Mouse (Mus musculus): Measurements from ENCODE around the gene C030005K15Rik. TPM values are rescaled to one million over a fixed set of nuclear protein-coding genes. Genes with fewer than 3 reads are reported as not detected.
"Not testable (repeated sequence)": the region's sequence is repeated elsewhere in the genome, so short reads cannot be mapped to it uniquely, and the experiment has no call there.

The C030005K15Rik gene
- polyA plus RNA-seq (2016; fragmentation: Nextera tagmentation; extraction: Ambion mirVana): not detected in 2 replicates

DNA sequence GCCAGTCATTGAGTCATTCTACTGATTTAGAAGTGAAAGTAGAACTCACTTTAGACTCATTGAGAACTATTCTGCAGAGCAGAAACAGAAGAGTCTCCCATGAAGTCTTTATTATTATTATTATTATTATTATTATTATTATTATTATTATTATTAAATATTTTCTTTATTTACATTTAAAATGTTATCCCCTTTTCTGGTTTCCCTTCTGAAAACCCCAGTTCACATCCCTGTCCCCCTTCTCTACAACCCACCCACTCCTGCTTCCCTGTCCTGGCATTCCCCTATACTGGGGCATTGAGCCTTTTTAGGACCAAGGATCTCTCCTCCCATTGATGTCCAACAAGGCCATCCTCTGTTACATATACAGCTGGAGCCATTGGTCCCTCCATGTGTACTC, at the start of gene C030005K15Rik:
Gene C030005K15Rik, minus strand, starts transcription at position 101 of the 400 bp plus-strand sequence.
- not testable (repeated sequence) for H3K9me3 ChIP-seq; H3K27ac ChIP-seq; H3K36me3 ChIP-seq (replicated peaks); H3K4me1 ChIP-seq; DNase-seq (ENCODE audit: extremely low spot score, low spot score); H3K4me3 ChIP-seq; H3K27me3 ChIP-seq (ENCODE audit: poor library complexity, severe bottlenecking)

DNA sequence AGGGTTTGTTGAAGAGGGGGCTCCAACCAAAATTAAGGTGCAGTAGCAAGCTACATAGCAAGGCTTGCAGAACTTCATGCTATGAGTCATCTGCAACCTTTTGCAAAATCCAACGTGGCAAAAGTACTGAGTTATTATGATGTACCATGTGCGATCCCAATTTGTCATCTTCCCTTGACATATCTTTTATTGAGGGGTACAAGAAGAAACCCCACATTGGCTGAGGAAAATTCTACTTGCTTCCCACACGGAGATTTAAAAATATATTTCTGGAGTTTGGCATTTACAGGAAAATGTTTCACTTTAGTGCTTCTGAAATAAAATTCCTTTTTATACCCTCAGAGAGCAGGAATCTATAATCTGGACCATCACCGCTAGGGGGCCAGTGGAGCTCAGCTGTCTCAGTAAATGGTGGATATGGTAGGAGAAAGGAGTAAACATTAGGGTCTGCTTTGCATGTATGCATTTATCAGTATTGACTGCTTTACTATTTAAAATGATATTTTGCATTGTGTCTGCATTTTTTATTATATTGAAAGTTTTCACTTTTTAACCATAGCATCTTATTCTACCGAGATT, 41.7 kb upstream of the C030005K15Rik start:
- no peaks in the 10 kb centered on the region for H3K36me3 ChIP-seq (replicated peaks)
- H3K4me3 ChIP-seq: no peak overlapping the region
- 68% methylated on average over 5 of the region's 5 CpGs for WGBS
- H3K27ac ChIP-seq: no peak overlapping the region
- no peaks in the 10 kb centered on the region for H3K4me1 ChIP-seq
- DNase-seq (ENCODE audit: extremely low spot score, low spot score): peak; percentile 22
- H3K27me3 ChIP-seq (ENCODE audit: poor library complexity, severe bottlenecking): no peaks in the 10 kb centered on the region
- H3K9me3 ChIP-seq: no peaks in the 10 kb centered on the region

DNA sequence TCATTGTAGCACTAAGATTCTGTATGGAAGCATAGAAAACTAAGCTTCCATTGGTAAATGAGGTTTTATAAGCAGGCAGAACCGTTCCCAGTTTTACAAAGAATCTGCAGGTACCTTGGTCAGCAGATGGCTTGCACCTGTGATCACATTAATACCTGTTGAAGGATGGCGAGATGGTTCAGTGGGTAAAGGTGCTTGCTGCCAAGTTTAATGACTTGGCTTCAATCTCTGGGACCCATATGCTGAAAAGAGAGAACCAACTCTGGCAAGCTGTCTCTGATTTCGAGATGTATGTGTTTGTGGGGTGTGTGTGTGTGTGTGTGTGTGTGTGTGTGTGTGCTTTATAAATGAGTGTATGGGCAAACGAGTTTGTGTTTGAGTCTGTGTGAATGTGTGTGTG, 27.3 kb upstream of the C030005K15Rik start:
- Histone ChIP-seq H3K36me3 (replicated peaks) (no peaks in the 10 kb centered on the region), H3K9me3 (no peaks in the 10 kb centered on the region), H3K27me3 (ENCODE audit: poor library complexity, severe bottlenecking) (no peaks in the 10 kb centered on the region), H3K4me1 (no peaks in the 10 kb centered on the region), H3K27ac (no peak overlapping the region), H3K4me3 (no peak overlapping the region)
- WGBS: 83% methylated on average over 4 of the region's 4 CpGs
- no peak for DNase-seq (ENCODE audit: extremely low spot score, low spot score)

DNA sequence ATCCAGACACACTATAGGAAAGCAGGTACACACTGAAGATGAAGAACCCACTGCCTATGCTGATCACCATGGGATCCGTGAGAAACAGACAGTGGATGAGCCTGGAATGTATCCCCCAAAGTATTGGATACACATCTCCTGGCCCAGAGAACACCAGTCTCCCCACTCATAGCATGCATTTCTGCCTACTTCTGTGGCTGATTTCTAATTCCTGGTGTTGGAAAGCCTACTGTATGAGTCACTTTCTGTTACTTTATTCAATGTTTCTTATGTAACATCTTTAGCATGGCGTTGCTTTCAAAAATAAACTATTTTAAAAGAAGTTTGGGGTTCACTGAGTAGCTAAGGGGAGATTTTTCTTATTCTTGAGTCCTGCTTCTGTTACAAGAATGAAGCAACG, 20.7 kb upstream of the C030005K15Rik start:
- 81% methylated on average over 3 of the region's 3 CpGs for WGBS
- no peak overlapping the region for H3K27ac ChIP-seq
- no peak overlapping the region for H3K4me3 ChIP-seq
- DNase-seq (ENCODE audit: extremely low spot score, low spot score): no peak
- no peaks in the 10 kb centered on the region for H3K36me3 ChIP-seq (replicated peaks)
- H3K9me3 ChIP-seq: no peaks in the 10 kb centered on the region
- H3K27me3 ChIP-seq (ENCODE audit: poor library complexity, severe bottlenecking): no peaks in the 10 kb centered on the region
- H3K4me1 ChIP-seq: no peaks in the 10 kb centered on the region

DNA sequence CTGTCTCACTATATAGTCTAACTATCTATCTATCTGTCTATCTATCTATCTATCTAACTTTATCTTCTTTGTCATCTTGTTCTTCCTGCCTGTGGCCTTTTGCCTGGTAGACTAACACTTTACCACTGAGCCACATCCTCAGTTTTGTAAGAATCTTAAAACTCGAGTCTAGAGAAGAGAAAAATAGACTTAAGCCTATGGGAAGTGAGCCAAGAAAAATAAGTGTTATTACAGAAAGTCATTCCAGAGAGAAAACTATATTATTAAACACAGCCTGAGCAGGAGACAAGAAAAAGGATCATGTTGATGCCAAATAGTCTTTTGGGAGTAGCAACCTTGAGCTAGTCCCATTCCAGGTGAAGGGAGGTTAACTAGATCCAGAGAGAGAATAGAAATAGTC, 626 bp downstream of the C030005K15Rik start:
- 73% methylated on average over 1 of the region's 1 CpGs for WGBS
- H3K4me1 ChIP-seq: no peaks in the 10 kb centered on the region
- no peaks in the 10 kb centered on the region for H3K36me3 ChIP-seq (replicated peaks)
- no peaks in the 10 kb centered on the region for H3K27me3 ChIP-seq (ENCODE audit: poor library complexity, severe bottlenecking)
- no peak overlapping the region for H3K27ac ChIP-seq
- no peak for DNase-seq (ENCODE audit: extremely low spot score, low spot score)
- H3K4me3 ChIP-seq: no peak overlapping the region
- H3K9me3 ChIP-seq: no peaks in the 10 kb centered on the region

DNA sequence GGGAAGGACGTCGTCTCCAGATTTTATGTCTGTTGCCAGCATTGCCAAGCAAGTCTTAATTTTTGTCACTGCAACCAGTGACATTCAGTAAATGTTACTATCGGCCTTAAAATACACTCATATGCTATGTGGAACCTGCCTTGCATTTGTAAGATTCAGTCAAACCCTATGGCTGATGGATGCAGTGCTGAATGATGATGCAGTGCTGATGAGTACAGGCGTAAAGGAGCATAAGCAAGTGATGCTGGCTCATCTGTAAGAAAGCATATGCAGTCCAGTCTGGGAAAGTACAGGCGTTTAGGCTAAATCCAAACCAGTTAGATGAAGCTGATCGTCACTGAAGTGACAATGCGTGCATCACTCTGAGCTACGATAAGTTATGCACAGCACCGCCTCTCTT, 3.8 kb downstream of the C030005K15Rik start:
- H3K4me3 ChIP-seq: no peak overlapping the region
- DNase-seq (ENCODE audit: extremely low spot score, low spot score): no peak
- no peaks in the 10 kb centered on the region for H3K4me1 ChIP-seq
- H3K9me3 ChIP-seq: no peaks in the 10 kb centered on the region
- H3K27ac ChIP-seq: no peak overlapping the region
- 95% methylated on average over 9 of the region's 9 CpGs for WGBS
- no peaks in the 10 kb centered on the region for H3K27me3 ChIP-seq (ENCODE audit: poor library complexity, severe bottlenecking)
- no peaks in the 10 kb centered on the region for H3K36me3 ChIP-seq (replicated peaks)

DNA sequence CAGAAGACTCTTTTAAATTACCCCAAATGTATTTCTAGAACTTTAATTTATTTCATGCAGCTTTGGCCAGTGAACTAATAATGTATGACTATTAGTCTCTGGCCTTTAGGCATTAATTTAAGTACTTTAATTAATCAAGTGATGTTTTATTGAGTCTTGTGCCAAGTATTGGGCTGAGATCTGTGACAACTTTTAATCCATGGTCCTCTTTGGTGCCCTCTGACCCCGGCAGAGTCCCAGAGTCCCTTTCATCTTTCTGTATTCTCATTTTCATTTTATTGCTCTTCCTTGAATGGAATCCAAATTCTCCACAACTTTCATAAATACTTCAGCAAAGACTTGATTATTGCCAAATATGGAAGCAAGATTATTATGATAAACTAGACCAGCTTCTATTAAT, 5.9 kb downstream of the C030005K15Rik start:
- Histone ChIP-seq H3K36me3 (replicated peaks) (no peaks in the 10 kb centered on the region), H3K4me3 (no peak overlapping the region), H3K27me3 (ENCODE audit: poor library complexity, severe bottlenecking) (no peaks in the 10 kb centered on the region), H3K4me1 (no peaks in the 10 kb centered on the region), H3K27ac (no peak overlapping the region), H3K9me3 (no peaks in the 10 kb centered on the region)
- DNase-seq (ENCODE audit: extremely low spot score, low spot score): no peak
- 89% methylated on average over 1 of the region's 1 CpGs for WGBS

DNA sequence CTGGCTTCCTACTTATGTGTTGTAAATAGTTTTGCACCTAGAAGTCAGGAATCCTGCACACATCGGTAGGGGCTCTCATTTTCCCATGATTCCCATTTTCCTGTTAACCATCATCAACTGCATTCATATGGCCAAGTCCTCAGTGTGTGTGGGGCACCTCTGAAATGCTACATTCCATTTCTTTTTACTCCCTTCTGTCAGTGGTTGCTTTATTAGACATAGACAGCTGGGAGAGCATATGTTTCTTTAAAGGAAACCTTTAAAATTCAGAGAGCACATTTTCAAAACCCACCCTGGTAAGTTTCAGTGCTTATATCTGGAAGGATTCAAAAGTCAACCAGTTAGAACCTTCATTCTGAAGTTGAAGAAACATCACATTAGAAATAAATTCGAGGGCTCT, 8.5 kb downstream of the C030005K15Rik start:
- 82% methylated on average over 2 of the region's 2 CpGs for WGBS
- Histone ChIP-seq H3K36me3 (replicated peaks) (no peaks in the 10 kb centered on the region), H3K4me1 (no peaks in the 10 kb centered on the region), H3K9me3 (no peaks in the 10 kb centered on the region), H3K27me3 (ENCODE audit: poor library complexity, severe bottlenecking) (no peaks in the 10 kb centered on the region), H3K4me3 (no peak overlapping the region), H3K27ac (no peak overlapping the region)
- no peak for DNase-seq (ENCODE audit: extremely low spot score, low spot score)

DNA sequence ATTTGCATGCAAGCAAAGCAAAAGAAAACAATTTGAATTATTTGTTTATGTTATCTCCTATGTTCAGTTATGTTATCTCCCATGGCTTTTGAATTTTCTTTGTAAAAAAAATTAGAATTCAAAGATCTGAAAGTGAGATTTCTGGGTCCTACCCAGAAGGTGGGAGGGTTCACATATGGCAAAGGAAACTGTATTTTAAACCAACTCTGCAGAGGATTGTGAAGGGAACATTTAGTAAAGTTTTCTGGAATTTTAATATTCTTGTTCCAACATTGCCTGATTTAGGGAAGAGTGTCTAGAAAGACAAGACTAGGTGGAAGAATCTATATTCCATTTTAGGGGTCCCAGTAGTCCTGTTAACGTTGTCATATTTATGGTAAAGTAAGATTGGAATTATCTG, 9.3 kb downstream of the C030005K15Rik start:
- no peaks in the 10 kb centered on the region for H3K36me3 ChIP-seq (replicated peaks)
- 77% methylated on average over 1 of the region's 1 CpGs for WGBS
- no peak overlapping the region for H3K27ac ChIP-seq
- no peak overlapping the region for H3K4me3 ChIP-seq
- no peaks in the 10 kb centered on the region for H3K27me3 ChIP-seq (ENCODE audit: poor library complexity, severe bottlenecking)
- H3K9me3 ChIP-seq: no peaks in the 10 kb centered on the region
- DNase-seq (ENCODE audit: extremely low spot score, low spot score): no peak
- H3K4me1 ChIP-seq: no peaks in the 10 kb centered on the region

DNA sequence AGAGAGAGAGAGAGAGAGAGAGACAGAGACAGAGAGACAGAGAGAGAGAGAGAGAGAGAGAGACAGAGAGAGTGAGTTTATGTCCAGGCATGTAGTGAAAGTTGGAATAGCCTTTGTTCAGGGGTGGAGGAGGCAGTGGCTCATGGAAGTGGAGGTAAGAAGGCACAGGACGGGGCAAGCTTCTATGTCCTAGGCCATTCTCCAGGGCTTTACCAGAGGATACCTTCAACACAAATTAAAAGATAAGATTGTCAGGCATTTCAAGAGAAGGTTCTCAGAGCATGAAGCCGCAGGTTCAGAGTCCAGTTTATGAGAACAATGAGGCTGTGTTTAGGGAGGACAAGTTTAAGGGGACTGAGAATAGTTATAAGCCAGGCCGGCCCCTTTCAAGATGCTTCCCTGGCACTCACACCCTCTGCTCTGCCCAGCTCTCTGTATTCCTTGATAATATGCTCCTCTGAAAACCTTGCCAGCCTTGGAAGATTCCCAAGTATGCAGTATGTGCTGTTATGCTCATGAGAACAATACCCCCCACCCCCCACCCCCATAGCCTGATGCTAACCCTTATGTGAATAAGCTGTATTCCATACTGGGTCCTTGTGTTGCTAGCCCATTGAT, 11.2 kb downstream of the C030005K15Rik start:
- Histone ChIP-seq H3K4me3 (no peak overlapping the region), H3K9me3 (no peaks in the 10 kb centered on the region), H3K27ac (no peak overlapping the region), H3K4me1 (no peaks in the 10 kb centered on the region), H3K36me3 (replicated peaks) (no peaks in the 10 kb centered on the region), H3K27me3 (ENCODE audit: poor library complexity, severe bottlenecking) (no peaks in the 10 kb centered on the region)
- WGBS: 87% methylated on average over 3 of the region's 3 CpGs
- DNase-seq (ENCODE audit: extremely low spot score, low spot score): no peak

DNA sequence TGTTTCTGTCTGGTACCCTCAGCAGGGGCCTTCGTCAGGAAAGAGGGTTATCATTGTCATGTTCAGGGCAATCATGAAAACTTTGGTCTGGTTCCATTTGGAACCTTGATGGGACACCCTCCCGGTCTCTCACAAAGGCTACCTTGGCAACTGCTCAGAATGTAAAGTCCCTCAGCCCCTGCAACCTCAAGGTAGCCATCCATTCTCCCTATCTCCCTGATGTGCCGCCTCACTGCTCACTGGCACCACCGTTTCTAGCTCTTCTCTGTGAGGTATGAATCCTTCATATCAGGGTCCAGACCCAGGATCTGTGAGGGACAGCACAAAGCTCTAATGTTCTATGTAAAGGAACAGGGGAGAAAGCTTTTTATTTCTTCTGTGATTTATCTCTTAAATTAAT, 12.0 kb downstream of the C030005K15Rik start:
- no peak overlapping the region for H3K4me3 ChIP-seq
- H3K27ac ChIP-seq: no peak overlapping the region
- H3K4me1 ChIP-seq: no peaks in the 10 kb centered on the region
- no peaks in the 10 kb centered on the region for H3K36me3 ChIP-seq (replicated peaks)
- no peaks in the 10 kb centered on the region for H3K9me3 ChIP-seq
- no peaks in the 10 kb centered on the region for H3K27me3 ChIP-seq (ENCODE audit: poor library complexity, severe bottlenecking)
- WGBS: 79% methylated on average over 4 of the region's 4 CpGs
- DNase-seq (ENCODE audit: extremely low spot score, low spot score): no peak

DNA sequence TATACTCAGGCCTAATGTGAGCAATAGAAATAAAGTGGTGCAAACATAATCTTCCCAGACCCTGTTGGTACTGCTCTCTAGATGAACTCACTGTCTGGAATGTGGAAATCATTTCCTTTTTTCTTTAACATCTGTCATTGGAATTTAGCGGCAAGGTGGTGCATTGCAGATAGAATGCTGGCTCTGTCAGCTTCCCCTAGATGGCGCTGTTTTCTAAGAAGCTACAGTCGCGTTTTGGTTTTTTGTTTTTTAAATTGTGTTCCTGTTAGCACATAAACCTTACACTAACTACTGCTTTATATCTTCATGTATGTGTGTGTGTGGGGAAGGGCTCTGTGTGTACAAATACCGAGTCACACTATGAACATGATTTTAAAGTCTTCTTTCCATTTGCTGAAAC, 13.9 kb downstream of the C030005K15Rik start:
- no peaks in the 10 kb centered on the region for H3K36me3 ChIP-seq (replicated peaks)
- H3K4me3 ChIP-seq: no peak overlapping the region
- DNase-seq (ENCODE audit: extremely low spot score, low spot score): peak; percentile 36
- no peaks in the 10 kb centered on the region for H3K4me1 ChIP-seq
- no peaks in the 10 kb centered on the region for H3K9me3 ChIP-seq
- WGBS: 6% methylated on average over 5 of the region's 5 CpGs
- H3K27me3 ChIP-seq (ENCODE audit: poor library complexity, severe bottlenecking): no peaks in the 10 kb centered on the region
- H3K27ac ChIP-seq: no peak overlapping the region

DNA sequence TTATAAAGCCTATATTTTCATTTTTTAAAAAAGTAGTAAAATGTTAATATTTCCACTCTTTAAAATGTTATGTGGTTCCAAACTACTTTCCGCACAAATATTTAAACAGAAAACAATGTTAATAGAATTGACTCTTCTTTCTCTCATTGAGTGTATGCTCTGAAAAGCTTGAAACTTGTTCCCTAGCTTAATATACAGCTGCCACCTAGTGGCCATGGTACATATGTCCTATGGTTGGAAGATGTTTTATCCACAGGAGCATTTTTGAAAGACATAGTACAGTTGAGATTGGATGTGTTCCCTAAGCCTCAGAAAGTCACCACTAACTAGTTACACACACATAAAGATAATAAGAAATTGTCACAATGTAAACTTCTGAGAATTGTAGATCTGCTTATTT, 22.0 kb downstream of the C030005K15Rik start:
- H3K4me1 ChIP-seq: no peaks in the 10 kb centered on the region
- no peaks in the 10 kb centered on the region for H3K9me3 ChIP-seq
- DNase-seq (ENCODE audit: extremely low spot score, low spot score): no peak
- no peak overlapping the region for H3K27ac ChIP-seq
- H3K27me3 ChIP-seq (ENCODE audit: poor library complexity, severe bottlenecking): no peaks in the 10 kb centered on the region
- H3K36me3 ChIP-seq (replicated peaks): no peaks in the 10 kb centered on the region
- 59% methylated on average over 1 of the region's 1 CpGs for WGBS
- no peak overlapping the region for H3K4me3 ChIP-seq

DNA sequence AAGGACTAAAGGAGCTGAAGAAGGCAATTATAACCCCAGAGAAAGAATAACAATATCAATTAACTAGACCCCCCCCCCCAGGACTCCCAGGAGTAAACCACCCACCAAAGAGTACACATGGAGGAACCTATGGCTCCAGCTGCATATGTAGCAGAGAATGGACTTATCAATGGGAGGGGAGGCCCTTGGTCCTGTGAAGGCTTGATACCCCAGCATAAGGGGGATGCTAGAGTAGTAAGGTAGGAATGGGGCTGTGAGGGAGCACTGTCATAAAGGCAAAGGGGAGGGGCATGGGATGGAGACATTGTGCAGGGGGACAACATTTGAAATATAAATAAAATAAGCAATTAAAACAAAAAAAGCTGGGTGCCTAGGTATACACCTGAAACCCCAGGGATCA, 24.2 kb downstream of the C030005K15Rik start:
- DNase-seq (ENCODE audit: extremely low spot score, low spot score): no peak
- H3K36me3 ChIP-seq (replicated peaks): no peaks in the 10 kb centered on the region
- H3K27me3 ChIP-seq (ENCODE audit: poor library complexity, severe bottlenecking): no peaks in the 10 kb centered on the region
- no peaks in the 10 kb centered on the region for H3K4me1 ChIP-seq
- no peaks in the 10 kb centered on the region for H3K9me3 ChIP-seq
- no peak overlapping the region for H3K4me3 ChIP-seq
- H3K27ac ChIP-seq: no peak overlapping the region

Data from forebrain, embryonic 10.5 days (tissue).